Mouse (Mus musculus) MEL (cell line): ENCODE measurements at regions not wholly inside any gene's neighbourhood (a gene's known extent, or its start where the extent isn't known, plus 50 kb on each side); places are given as distances from the start of the nearest gene placed in this dataset.

Source experiments
- DNase-seq: peaks from one replicate; pipeline ENCODE4 v3.0.0; 2011; ENCODE audit warnings: low read depth, low spot score
- H3K27ac ChIP-seq: 2 replicates; pipeline ENCODE4 v1.5.1; 2012; ENCODE audit warnings: low read depth, mild to moderate bottlenecking, control low read depth, low read length, moderate library complexity; ENCODE audit not compliant: control insufficient read depth
- H3K27me3 ChIP-seq, 2 experiments: fragments of 150-350 bp in 1 of 2; sonication (generic) in 1 of 2; 2 replicates each; pipeline ENCODE4 v1.6.1; 2012; ENCODE audit warnings: low read length in 2 of 2, mild to moderate bottlenecking in 2 of 2, improper control_type of control experiment in 1 of 2, moderate library complexity in 1 of 2; ENCODE audit not compliant: insufficient read depth in 2 of 2, control insufficient read depth in 1 of 2
- H3K36me3 ChIP-seq, 2 experiments: 2 replicates each; pipeline ENCODE4 v1.6.1; 2012 to 2014; ENCODE audit warnings: low read length in 2 of 2, improper control_type of control experiment in 1 of 2, inconsistent platforms in 1 of 2, mild to moderate bottlenecking in 1 of 2; ENCODE audit not compliant: insufficient read depth in 2 of 2, control insufficient read depth in 1 of 2
- H3K4me1 ChIP-seq, 2 experiments: fragments of 150-350 bp in 1 of 2; sonication (generic) in 1 of 2; 2 replicates each; pipeline ENCODE4 v1.6.1; 2012; ENCODE audit warnings: low read length in 2 of 2, improper control_type of control experiment in 1 of 2, mild to moderate bottlenecking in 1 of 2; ENCODE audit not compliant: insufficient read depth in 2 of 2, control insufficient read depth in 1 of 2
- H3K4me3 ChIP-seq, 2 experiments: fragments of 150-350 bp in 1 of 2; sonication (generic) in 1 of 2; 2 replicates each; pipeline ENCODE4 v1.5.1; 2012; ENCODE audit warnings: low read depth in 2 of 2, low read length in 2 of 2, mild to moderate bottlenecking in 2 of 2, moderate library complexity in 2 of 2, control low read depth in 1 of 2, improper control_type of control experiment in 1 of 2; ENCODE audit not compliant: control insufficient read depth in 1 of 2, insufficient read depth in 1 of 2
- H3K79me2 ChIP-seq: 2 replicates; pipeline ENCODE4 v1.6.1; 2012; ENCODE audit warnings: mild to moderate bottlenecking, low read length, moderate library complexity; ENCODE audit not compliant: control insufficient read depth, poor library complexity, insufficient read depth
- H3K9ac ChIP-seq: 2 replicates; pipeline ENCODE4 v1.6.1; 2012; ENCODE audit warnings: low read depth, mild to moderate bottlenecking, control low read depth, low read length, moderate library complexity; ENCODE audit not compliant: control insufficient read depth, poor library complexity, severe bottlenecking
- H3K9me3 ChIP-seq: fragments of 150-350 bp; sonication (generic); replicated peaks from 2 replicates; pipeline ENCODE4 v1.6.1; 2012; ENCODE audit warnings: mild to moderate bottlenecking, low read length, improper control_type of control experiment, moderate library complexity; ENCODE audit not compliant: insufficient read depth
- CHD1 ChIP-seq: IDR thresholded peaks from 2 replicates; pipeline ENCODE4 v1.6.1; 2012; ENCODE audit warnings: low read depth, mild to moderate bottlenecking, inconsistent platforms, low read length, improper control_type of control experiment
- CHD2 ChIP-seq: IDR thresholded peaks from 2 replicates; pipeline ENCODE4 v1.6.1; 2011; ENCODE audit warnings: low read length, improper control_type of control experiment
- ELF1 ChIP-seq: IDR thresholded peaks from 2 replicates; pipeline ENCODE4 v1.6.1; 2014; ENCODE audit warnings: low read depth, mild to moderate bottlenecking, inconsistent platforms, low read length, improper control_type of control experiment, moderate library complexity
- ETS1 ChIP-seq: IDR thresholded peaks from 2 replicates; pipeline ENCODE4 v1.6.1; 2012; ENCODE audit warnings: low read depth, mild to moderate bottlenecking, inconsistent platforms, low read length, improper control_type of control experiment, moderate library complexity
- JUND ChIP-seq: IDR thresholded peaks from 2 replicates; pipeline ENCODE4 v1.6.1; 2011; ENCODE audit warnings: low read depth, mild to moderate bottlenecking, improper control_type of control experiment, low read length
- KAT2A ChIP-seq: conservative IDR thresholded peaks from 2 replicates; pipeline ENCODE4 v1.6.1; 2012; ENCODE audit warnings: low read depth, low read length, improper control_type of control experiment, inconsistent platforms
- MAFK ChIP-seq: IDR thresholded peaks from 2 replicates; pipeline ENCODE4 v1.6.1; 2011; ENCODE audit warnings: low read depth, mild to moderate bottlenecking, low read length, improper control_type of control experiment, borderline replicate concordance
- MAZ ChIP-seq: IDR thresholded peaks from 2 replicates; pipeline ENCODE4 v1.6.1; 2012; ENCODE audit warnings: low read depth, mild to moderate bottlenecking, inconsistent platforms, low read length, improper control_type of control experiment
- MEF2A ChIP-seq: IDR thresholded peaks from 2 replicates; pipeline ENCODE4 v1.6.1; 2014; ENCODE audit warnings: low read depth, mild to moderate bottlenecking, inconsistent platforms, low read length, improper control_type of control experiment; ENCODE audit not compliant: poor library complexity, insufficient replicate concordance, severe bottlenecking; ENCODE audit errors: extremely low read depth
- MXI1 ChIP-seq: IDR thresholded peaks from 2 replicates; pipeline ENCODE4 v1.6.1; 2011; ENCODE audit warnings: mild to moderate bottlenecking, low read depth, low read length, improper control_type of control experiment
- MYB ChIP-seq: IDR thresholded peaks from 2 replicates; pipeline ENCODE4 v1.6.1; 2011; ENCODE audit warnings: mild to moderate bottlenecking, low read depth, low read length, improper control_type of control experiment
- MYC ChIP-seq: IDR thresholded peaks from 2 replicates; pipeline ENCODE4 v1.6.1; 2011; ENCODE audit warnings: low read depth, mild to moderate bottlenecking, low read length, improper control_type of control experiment, moderate library complexity
- POLR2A ChIP-seq, 2 experiments: IDR thresholded peaks; 2 replicates each; pipeline ENCODE4 v1.6.1; 2011 to 2012; ENCODE audit warnings: low read length in 2 of 2, mild to moderate bottlenecking in 2 of 2, control low read depth in 1 of 2, improper control_type of control experiment in 1 of 2, low read depth in 1 of 2, moderate library complexity in 1 of 2; ENCODE audit not compliant: control insufficient read depth in 1 of 2, insufficient read depth in 1 of 2, poor library complexity in 1 of 2
- POLR2AphosphoS2 ChIP-seq: IDR thresholded peaks from 2 replicates; pipeline ENCODE4 v1.6.1; 2011; ENCODE audit warnings: low read length, improper control_type of control experiment
- POLR2AphosphoS5 ChIP-seq: IDR thresholded peaks from 2 replicates; pipeline ENCODE4 v1.6.1; 2012; ENCODE audit warnings: low read depth, borderline replicate concordance, mild to moderate bottlenecking, inconsistent platforms, low read length, moderate library complexity, mixed read lengths
- RAD21 ChIP-seq: IDR thresholded peaks from 2 replicates; pipeline ENCODE4 v1.6.1; 2011; ENCODE audit warnings: mild to moderate bottlenecking, low read depth, low read length, improper control_type of control experiment
- RCOR1 ChIP-seq: IDR thresholded peaks from 2 replicates; pipeline ENCODE4 v1.6.1; 2012; ENCODE audit warnings: low read depth, mild to moderate bottlenecking, inconsistent platforms, low read length, improper control_type of control experiment
- SIN3A ChIP-seq: IDR thresholded peaks from 2 replicates; pipeline ENCODE4 v1.6.1; 2012; ENCODE audit warnings: low read length, improper control_type of control experiment, inconsistent platforms
- TAL1 ChIP-seq: IDR thresholded peaks from 2 replicates; pipeline ENCODE4 v1.6.1; 2012; ENCODE audit warnings: mild to moderate bottlenecking, inconsistent platforms, low read length, moderate library complexity, mixed read lengths
- TCF12 ChIP-seq: IDR thresholded peaks from 2 replicates; pipeline ENCODE4 v1.6.1; 2014; ENCODE audit warnings: low read depth, mild to moderate bottlenecking, inconsistent platforms, low read length, improper control_type of control experiment, moderate library complexity
- USF1 ChIP-seq: IDR thresholded peaks from 2 replicates; pipeline ENCODE4 v1.6.1; 2014; ENCODE audit warnings: low read depth, mild to moderate bottlenecking, inconsistent platforms, low read length, improper control_type of control experiment, moderate library complexity
- USF2 ChIP-seq, 2 experiments: IDR thresholded peaks; 2 replicates each; pipeline ENCODE4 v1.6.1; 2011 to 2012; ENCODE audit warnings: improper control_type of control experiment in 2 of 2, low read length in 2 of 2, borderline replicate concordance in 1 of 2, inconsistent platforms in 1 of 2, low read depth in 1 of 2, mild to moderate bottlenecking in 1 of 2; ENCODE audit not compliant: insufficient read depth in 1 of 2
- ZC3H11A ChIP-seq: IDR thresholded peaks from 2 replicates; pipeline ENCODE4 v1.6.1; 2012; ENCODE audit warnings: low read depth, mild to moderate bottlenecking, inconsistent platforms, low read length, improper control_type of control experiment
- ZNF384 ChIP-seq: IDR thresholded peaks from 2 replicates; pipeline ENCODE4 v1.6.1; 2012; ENCODE audit warnings: low read depth, mild to moderate bottlenecking, inconsistent platforms, low read length, improper control_type of control experiment

DNA sequence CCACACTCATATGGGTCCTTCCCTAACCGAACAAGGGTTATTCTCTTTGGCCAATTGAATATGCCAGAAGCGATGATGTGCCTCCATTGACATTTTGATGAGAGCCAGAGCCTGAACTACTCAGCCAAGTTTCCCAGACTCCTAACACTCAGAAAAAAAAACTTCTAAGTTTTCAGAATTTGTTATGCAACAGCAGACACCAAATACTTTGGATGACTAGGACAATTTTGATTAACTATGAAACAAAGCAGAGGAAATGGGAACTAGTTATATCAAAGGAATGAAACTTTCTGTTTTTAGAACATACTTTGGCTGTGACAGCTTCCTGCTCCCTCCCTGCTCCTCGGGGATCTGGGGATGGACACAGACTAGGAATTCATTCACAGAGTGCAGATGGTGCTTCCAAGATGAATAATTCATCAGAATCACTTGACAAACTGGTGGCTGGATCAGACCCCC is 254.3 kb upstream of the Smlr1 start:
- no peak for TF ChIP-seq ETS1
- TF ChIP-seq POLR2A (IDR thresholded peaks at IDR 0.05; ENCODE audit: control insufficient read depth in 1 of 2, insufficient read depth in 1 of 2, low read depth in 1 of 2, low read length in 2 of 2, poor library complexity in 1 of 2) = no peak
- H3K4me1 ChIP-seq = no peaks in the 10 kb centered on the region
- H3K36me3 ChIP-seq = no peaks in the 10 kb centered on the region
- H3K27me3 ChIP-seq = no peaks in the 10 kb centered on the region
- no peaks in the 10 kb centered on the region for H3K79me2 ChIP-seq
- no peak overlapping the region for H3K4me3 ChIP-seq
- H3K9ac ChIP-seq = no peak overlapping the region
- no peak for DNase-seq
- H3K9me3 ChIP-seq = no peaks in the 10 kb centered on the region
- no peak overlapping the region for H3K27ac ChIP-seq

DNA sequence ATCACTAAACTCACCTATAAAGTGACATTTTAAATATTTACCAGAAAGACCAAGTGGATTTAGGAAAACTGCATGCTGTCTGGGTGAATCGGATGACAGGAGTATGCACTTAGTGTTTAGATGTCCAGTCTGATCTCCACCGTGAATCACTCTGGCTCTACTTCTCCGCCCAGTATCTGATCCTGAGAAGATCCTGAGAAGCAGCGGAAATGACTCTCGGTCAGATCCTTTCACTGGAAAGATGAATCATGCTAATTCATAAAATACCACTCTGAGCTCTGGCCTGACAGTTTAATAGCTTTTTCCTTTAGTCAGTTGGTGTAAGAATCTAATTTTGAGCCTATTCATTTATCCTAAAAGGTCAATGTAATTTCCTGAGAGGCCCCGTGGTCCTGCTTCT is 252.6 kb upstream of the Smlr1 start:
- no peak overlapping the region for H3K27ac ChIP-seq
- H3K4me3 ChIP-seq = no peak overlapping the region
- H3K27me3 ChIP-seq = no peaks in the 10 kb centered on the region
- no peak overlapping the region for H3K9ac ChIP-seq
- no peaks in the 10 kb centered on the region for H3K79me2 ChIP-seq
- no peaks in the 10 kb centered on the region for H3K4me1 ChIP-seq
- H3K36me3 ChIP-seq = no peaks in the 10 kb centered on the region
- TF ChIP-seq SIN3A = no peak
- no peak for TF ChIP-seq KAT2A
- no peak for TF ChIP-seq TCF12
- no peak for TF ChIP-seq TAL1
- TF ChIP-seq CHD1 = no peak
- TF ChIP-seq USF2 (IDR thresholded peaks at IDR 0.05; ENCODE audit: borderline replicate concordance in 1 of 2, insufficient read depth in 1 of 2, low read depth in 1 of 2, low read length in 2 of 2) = no peak
- no peak for TF ChIP-seq POLR2AphosphoS2
- TF ChIP-seq MYB = no peak
- TF ChIP-seq ELF1 = no peak
- TF ChIP-seq MAFK = no peak
- no peak for TF ChIP-seq RCOR1
- no peak for TF ChIP-seq MAZ
- TF ChIP-seq, all 39 proteins: peak for 0
- H3K9me3 ChIP-seq = no peaks in the 10 kb centered on the region
- no peak for DNase-seq

DNA sequence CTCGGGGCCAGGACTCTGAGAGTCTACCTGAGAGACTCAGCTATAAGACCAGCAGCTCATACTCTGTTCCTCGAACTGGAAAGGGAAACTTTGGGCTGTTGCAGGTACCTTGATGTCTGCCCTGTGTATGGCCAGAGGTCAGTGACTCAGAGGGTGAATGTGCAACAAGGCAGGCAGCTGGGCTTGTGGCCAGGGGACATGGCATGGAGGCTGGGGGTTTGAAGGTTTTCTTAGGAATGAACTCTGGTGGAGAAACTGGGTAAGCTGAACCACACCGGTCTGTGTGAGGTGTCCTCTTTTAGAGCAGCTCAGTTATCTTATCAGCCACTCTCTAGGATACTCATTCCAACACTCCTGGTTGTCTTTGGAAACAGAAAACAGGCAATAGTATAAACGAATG is 251.9 kb upstream of the Smlr1 start:
- no peak for DNase-seq

More for the DNA sequence above, 251.9 kb upstream of the Smlr1 start:
- no peaks in the 10 kb centered on the region for H3K4me1 ChIP-seq
- H3K36me3 ChIP-seq = no peaks in the 10 kb centered on the region
- no peaks in the 10 kb centered on the region for H3K27me3 ChIP-seq
- TF ChIP-seq MEF2A = no peak
- TF ChIP-seq MXI1 = no peak
- no peak for TF ChIP-seq ZNF384
- TF ChIP-seq MYC = no peak
- TF ChIP-seq JUND = no peak
- TF ChIP-seq CHD2 = no peak
- TF ChIP-seq ZC3H11A = no peak
- TF ChIP-seq USF2 (IDR thresholded peaks at IDR 0.05; ENCODE audit: borderline replicate concordance in 1 of 2, insufficient read depth in 1 of 2, low read depth in 1 of 2, low read length in 2 of 2) = no peak
- TF ChIP-seq RAD21 = no peak
- no peak for TF ChIP-seq USF1
- TF ChIP-seq SIN3A = no peak
- TF ChIP-seq TAL1 = no peak
- TF ChIP-seq POLR2AphosphoS5 = no peak
- H3K4me3 ChIP-seq = no peak overlapping the region
- no peaks in the 10 kb centered on the region for H3K79me2 ChIP-seq
- H3K27ac ChIP-seq = no peak overlapping the region
- no peaks in the 10 kb centered on the region for H3K9me3 ChIP-seq
- no peak overlapping the region for H3K9ac ChIP-seq
